Mouse (Mus musculus): ENCODE measurements at regions not wholly inside any gene's neighbourhood (a gene's known extent, or its start where the extent isn't known, plus 50 kb on each side); places are given as distances from the start of the nearest gene placed in this dataset.

- WGBS = 59% methylated on average over 1 of the region's 1 CpGs
- no peaks in the 10 kb centered on the region for H3K4me1 ChIP-seq (ENCODE audit: control insufficient read depth, insufficient read depth, low read length)
- TF ChIP-seq CTCF (IDR thresholded peaks at IDR 0.05; ENCODE audit: borderline replicate concordance, insufficient read depth, low read depth, low read length) (no peak), POLR2A (IDR thresholded peaks at IDR 0.05; ENCODE audit: borderline replicate concordance, insufficient read depth, low read length) (no peak)
- no peaks in the 10 kb centered on the region for H3K27me3 ChIP-seq (ENCODE audit: control insufficient read depth, insufficient read depth, low read length)
- DNase-seq = no peak
- H3K4me3 ChIP-seq (replicated peaks; ENCODE audit: insufficient read depth, low read depth, low read length) = no peak overlapping the region
- H3K27ac ChIP-seq (ENCODE audit: insufficient read depth, low read length) = no peak overlapping the region
Measured at GRCm38 (mm10) chr14:81456396-81456795, 1472.5 kb downstream of the Olfm4 start.

GRCm38 (mm10) chr14:81479261-81479660 lies 1495.4 kb downstream of the Olfm4 start:
- Histone ChIP-seq H3K4me1 (ENCODE audit: control insufficient read depth, insufficient read depth, low read length) (no peaks in the 10 kb centered on the region), H3K4me3 (replicated peaks; ENCODE audit: insufficient read depth, low read depth, low read length) (no peak overlapping the region), H3K27ac (ENCODE audit: insufficient read depth, low read length) (no peak overlapping the region), H3K27me3 (ENCODE audit: control insufficient read depth, insufficient read depth, low read length) (no peaks in the 10 kb centered on the region)
- WGBS = 73% methylated on average over 1 of the region's 1 CpGs
- no peak for DNase-seq
- TF ChIP-seq CTCF (IDR thresholded peaks at IDR 0.05; ENCODE audit: borderline replicate concordance, insufficient read depth, low read depth, low read length) (no peak), POLR2A (IDR thresholded peaks at IDR 0.05; ENCODE audit: borderline replicate concordance, insufficient read depth, low read length) (no peak)

GRCm38 (mm10) chr14:81483594-81483993 lies 1499.7 kb downstream of the Olfm4 start:
- 2% methylated on average over 1 of the region's 1 CpGs for WGBS
- Histone ChIP-seq H3K27ac (ENCODE audit: insufficient read depth, low read length) (no peak overlapping the region), H3K4me1 (ENCODE audit: control insufficient read depth, insufficient read depth, low read length) (no peaks in the 10 kb centered on the region), H3K27me3 (ENCODE audit: control insufficient read depth, insufficient read depth, low read length) (no peaks in the 10 kb centered on the region), H3K4me3 (replicated peaks; ENCODE audit: insufficient read depth, low read depth, low read length) (no peak overlapping the region)
- no peak for TF ChIP-seq CTCF (IDR thresholded peaks at IDR 0.05; ENCODE audit: borderline replicate concordance, insufficient read depth, low read depth, low read length)
- TF ChIP-seq POLR2A (IDR thresholded peaks at IDR 0.05; ENCODE audit: borderline replicate concordance, insufficient read depth, low read length) = no peak
- peak; percentile 53 to 86 for DNase-seq

- Histone ChIP-seq H3K27me3 (ENCODE audit: control insufficient read depth, insufficient read depth, low read length) (no peaks in the 10 kb centered on the region), H3K27ac (ENCODE audit: insufficient read depth, low read length) (no peak overlapping the region), H3K4me3 (replicated peaks; ENCODE audit: insufficient read depth, low read depth, low read length) (no peak overlapping the region), H3K4me1 (ENCODE audit: control insufficient read depth, insufficient read depth, low read length) (no peaks in the 10 kb centered on the region)
- DNase-seq = no peak
- WGBS = 96% methylated on average over 1 of the region's 1 CpGs
- TF ChIP-seq CTCF (IDR thresholded peaks at IDR 0.05; ENCODE audit: borderline replicate concordance, insufficient read depth, low read depth, low read length) = no peak
- TF ChIP-seq POLR2A (IDR thresholded peaks at IDR 0.05; ENCODE audit: borderline replicate concordance, insufficient read depth, low read length) = no peak
Measured at GRCm38 (mm10) chr14:81508934-81509333, 1525.1 kb downstream of the Olfm4 start.

All from cerebellum, adult 2 months (tissue).